In genomic region chr2:118759828-118760227, GRCm38 (mm10) we compare ENCODE assay signal across 7 mouse cellular contexts. TPM values are rescaled to one million over a fixed set of nuclear protein-coding genes. Genes with fewer than 3 reads are reported as not detected.
DNase-seq lines count a peak whose midpoint lies in the region; ATAC-seq and TF ChIP-seq lines count a peak whose summit lies in the region.

No protein-coding gene starts in this region.

- TF ChIP-seq POLR2A in ES-Bruce4 (IDR thresholded peaks at IDR 0.05; ENCODE audit: insufficient read depth, low read length), result no peak

- peak; percentile 33; the same call in 1 of the 2 replicates for ATAC-seq in hindbrain, postnatal 0 days
- peak; percentile 38; the same call in 1 of the 2 replicates for ATAC-seq in neural tube, embryonic 14.5 days (ENCODE audit: low read depth)

- H3K9ac ChIP-seq in ES-Bruce4 (ENCODE audit: low read depth, poor library complexity, severe bottlenecking), result no peak overlapping the region
- H3K9ac ChIP-seq in hindbrain, postnatal 0 days (replicated peaks; ENCODE audit: low read length), result no peak overlapping the region
- no peak overlapping the region for H3K9ac ChIP-seq in neural tube, embryonic 14.5 days (replicated peaks; ENCODE audit: low read depth, low read length)

- DNase-seq in CD4-positive helper T cell, adult 2 months (ENCODE audit: low read depth, low spot score), result peak; percentile 80
- peak; percentile 72 for DNase-seq in embryonic facial prominence, embryonic 10.5 days (ENCODE audit: low spot score)
- peak; percentile 85 for DNase-seq in hindbrain, postnatal 0 days (ENCODE audit: low spot score)
- peak; percentile 64 to 77 for DNase-seq in lung, adult 18-20 months
- no peak for DNase-seq in layer of hippocampus, adult 18-20 months (ENCODE audit: low spot score in 2 of 2)

- H3K4me3 ChIP-seq in ES-Bruce4 (ENCODE audit: low read depth, low read length), result no peak overlapping the region
- no peak overlapping the region for H3K4me3 ChIP-seq in embryonic facial prominence, embryonic 10.5 days
- H3K4me3 ChIP-seq in hindbrain, postnatal 0 days (ENCODE audit: low read length), result no peak overlapping the region
- H3K4me3 ChIP-seq in neural tube, embryonic 14.5 days (ENCODE audit: low read depth, low read length), result no peak overlapping the region

- no peaks in the 10 kb centered on the region for H3K9me3 ChIP-seq in ES-Bruce4 (replicated peaks; ENCODE audit: control insufficient read depth, insufficient read depth, low read length, poor library complexity, severe bottlenecking)
- H3K9me3 ChIP-seq in embryonic facial prominence, embryonic 10.5 days, result no peaks in the 10 kb centered on the region
- H3K9me3 ChIP-seq in hindbrain, postnatal 0 days (ENCODE audit: low read length), result no peaks in the 10 kb centered on the region
- no peaks in the 10 kb centered on the region for H3K9me3 ChIP-seq in neural tube, embryonic 14.5 days (ENCODE audit: control insufficient read depth, low read length)

- 11% methylated on average over 8 of the region's 8 CpGs for WGBS in embryonic facial prominence, embryonic 10.5 days
- 12% methylated on average over 8 of the region's 8 CpGs for WGBS in hindbrain, postnatal 0 days
- 14% methylated on average over 8 of the region's 8 CpGs for WGBS in neural tube, embryonic 14.5 days

- no peaks in the 10 kb centered on the region for H3K27me3 ChIP-seq in ES-Bruce4 (ENCODE audit: control insufficient read depth, insufficient read depth, low read length, poor library complexity, severe bottlenecking)
- peaks cover 84% of the 10 kb centered on the region for H3K27me3 ChIP-seq in embryonic facial prominence, embryonic 10.5 days (replicated peaks; ENCODE audit: low read depth, poor library complexity, severe bottlenecking)
- no peaks in the 10 kb centered on the region for H3K27me3 ChIP-seq in hindbrain, postnatal 0 days (ENCODE audit: insufficient read depth, low read length)
- no peaks in the 10 kb centered on the region for H3K27me3 ChIP-seq in neural tube, embryonic 14.5 days (ENCODE audit: control insufficient read depth, insufficient read depth, low read length)

- H3K4me2 ChIP-seq in hindbrain, postnatal 0 days (ENCODE audit: low read depth, low read length), result no peak overlapping the region
- H3K4me2 ChIP-seq in neural tube, embryonic 14.5 days (ENCODE audit: low read depth, low read length), result no peak overlapping the region

- no peak overlapping the region for H3K27ac ChIP-seq in ES-Bruce4 (ENCODE audit: insufficient read depth, low read length)
- no peak overlapping the region for H3K27ac ChIP-seq in embryonic facial prominence, embryonic 10.5 days (replicated peaks)
- no peak overlapping the region for H3K27ac ChIP-seq in hindbrain, postnatal 0 days
- H3K27ac ChIP-seq in neural tube, embryonic 14.5 days (ENCODE audit: low read depth, low read length), result no peak overlapping the region

- no peaks in the 10 kb centered on the region for H3K36me3 ChIP-seq in ES-Bruce4 (ENCODE audit: control insufficient read depth, insufficient read depth, low read length, poor library complexity, severe bottlenecking)
- no peaks in the 10 kb centered on the region for H3K36me3 ChIP-seq in embryonic facial prominence, embryonic 10.5 days (replicated peaks)
- no peaks in the 10 kb centered on the region for H3K36me3 ChIP-seq in hindbrain, postnatal 0 days (ENCODE audit: insufficient read depth, low read length)
- H3K36me3 ChIP-seq in neural tube, embryonic 14.5 days (ENCODE audit: control insufficient read depth, insufficient read depth, low read length), result no peaks in the 10 kb centered on the region

- H3K4me1 ChIP-seq in ES-Bruce4 (ENCODE audit: control insufficient read depth, insufficient read depth, low read length), result no peaks in the 10 kb centered on the region
- H3K4me1 ChIP-seq in embryonic facial prominence, embryonic 10.5 days, result peaks cover 40% of the 10 kb centered on the region
- peaks cover 23% of the 10 kb centered on the region for H3K4me1 ChIP-seq in hindbrain, postnatal 0 days (ENCODE audit: insufficient read depth, low read length)
- peaks cover 23% of the 10 kb centered on the region for H3K4me1 ChIP-seq in neural tube, embryonic 14.5 days (ENCODE audit: control insufficient read depth, insufficient read depth, low read length)

- no peak for TF ChIP-seq EP300 in ES-Bruce4 (IDR thresholded peaks at IDR 0.05; ENCODE audit: insufficient read depth, low read depth, low read length)

- TF ChIP-seq CTCF in ES-Bruce4 (IDR thresholded peaks at IDR 0.05; ENCODE audit: low read depth, low read length), result peak; percentile 79
- peak; percentile 79 for TF ChIP-seq CTCF in hindbrain, postnatal 0 days (IDR thresholded peaks at IDR 0.05; ENCODE audit: low read depth)

RNA-seq across cellular contexts. Expression of gene Ccdc9b, which starts 2.6 kb away (rescaled TPM):
- 0.38 and 0.51 TPM in 2 replicates for polyA plus RNA-seq in ES-Bruce4 (2011; ENCODE audit: insufficient read depth, insufficient read length, low read depth, missing spikeins)
- polyA plus RNA-seq in embryonic facial prominence, embryonic 10.5 days (2016; fragmentation: Nextera tagmentation; extraction: Ambion mirVana), result 0.29 and 0.41 TPM in 2 replicates
- total RNA-seq in hindbrain, postnatal 0 days (2014; rRNA removed), result 1.4 and 3.9 TPM in 2 replicates
- polyA plus RNA-seq in hindbrain, postnatal 0 days (2015; fragmentation: Nextera tagmentation; extraction: Ambion mirVana), result 0.70 and 0.84 TPM in 2 replicates
- 0.60 and 0.64 TPM in 2 replicates for polyA plus RNA-seq in neural tube, embryonic 14.5 days (2014; fragmentation: Nextera tagmentation; extraction: Ambion mirVana)
- 1 to 10 TPM; 6.5 to 6.7 TPM for total RNA-seq in layer of hippocampus, adult 18-20 months (2021)

RNA-seq across cellular contexts. Expression of gene Phgr1, which starts 12.7 kb away (rescaled TPM):
- not detected in 2 replicates for polyA plus RNA-seq in ES-Bruce4 (2011; ENCODE audit: insufficient read depth, insufficient read length, low read depth, missing spikeins)
- polyA plus RNA-seq in embryonic facial prominence, embryonic 10.5 days (2016; fragmentation: Nextera tagmentation; extraction: Ambion mirVana), result not detected in 2 replicates
- total RNA-seq in hindbrain, postnatal 0 days (2014; rRNA removed), result not detected in 2 replicates
- polyA plus RNA-seq in hindbrain, postnatal 0 days (2015; fragmentation: Nextera tagmentation; extraction: Ambion mirVana), result not detected in 2 replicates
- not detected in 2 replicates for polyA plus RNA-seq in neural tube, embryonic 14.5 days (2014; fragmentation: Nextera tagmentation; extraction: Ambion mirVana)
- total RNA-seq in layer of hippocampus, adult 18-20 months (2021), result not detected

RNA-seq across cellular contexts. Expression of gene Inafm2, which starts 14.3 kb away (rescaled TPM):
- polyA plus RNA-seq in ES-Bruce4 (2011; ENCODE audit: insufficient read depth, insufficient read length, low read depth, missing spikeins), result 3.6 and 3.8 TPM in 2 replicates
- polyA plus RNA-seq in embryonic facial prominence, embryonic 10.5 days (2016; fragmentation: Nextera tagmentation; extraction: Ambion mirVana), result 15.8 and 16.8 TPM in 2 replicates
- total RNA-seq in hindbrain, postnatal 0 days (2014; rRNA removed), result 19.8 and 21.1 TPM in 2 replicates
- polyA plus RNA-seq in hindbrain, postnatal 0 days (2015; fragmentation: Nextera tagmentation; extraction: Ambion mirVana), result 18.9 TPM in 2 replicates
- polyA plus RNA-seq in neural tube, embryonic 14.5 days (2014; fragmentation: Nextera tagmentation; extraction: Ambion mirVana), result 29.4 and 32.3 TPM in 2 replicates
- 10 to 100 TPM; 71.4 to 77.5 TPM for total RNA-seq in layer of hippocampus, adult 18-20 months (2021)

RNA-seq across cellular contexts. Expression of gene Disp2, which starts 19.7 kb away (rescaled TPM):
- not detected in 2 replicates for polyA plus RNA-seq in ES-Bruce4 (2011; ENCODE audit: insufficient read depth, insufficient read length, low read depth, missing spikeins)
- 1.2 and 1.4 TPM in 2 replicates for polyA plus RNA-seq in embryonic facial prominence, embryonic 10.5 days (2016; fragmentation: Nextera tagmentation; extraction: Ambion mirVana)
- 175 and 188 TPM in 2 replicates for total RNA-seq in hindbrain, postnatal 0 days (2014; rRNA removed)
- polyA plus RNA-seq in hindbrain, postnatal 0 days (2015; fragmentation: Nextera tagmentation; extraction: Ambion mirVana), result 56.4 and 70.4 TPM in 2 replicates
- 59.4 and 66.8 TPM in 2 replicates for polyA plus RNA-seq in neural tube, embryonic 14.5 days (2014; fragmentation: Nextera tagmentation; extraction: Ambion mirVana)
- total RNA-seq in layer of hippocampus, adult 18-20 months (2021), result 100 to 1,000 TPM; 261 to 266 TPM

RNA-seq across cellular contexts. Expression of gene Plcb2, which starts 31.6 kb away (rescaled TPM):
- polyA plus RNA-seq in ES-Bruce4 (2011; ENCODE audit: insufficient read depth, insufficient read length, low read depth, missing spikeins), result not detected in 2 replicates
- 0.41 and 0.44 TPM in 2 replicates for polyA plus RNA-seq in embryonic facial prominence, embryonic 10.5 days (2016; fragmentation: Nextera tagmentation; extraction: Ambion mirVana)
- 1.7 and 4.5 TPM in 2 replicates for total RNA-seq in hindbrain, postnatal 0 days (2014; rRNA removed)
- 0.61 and 0.69 TPM in 2 replicates for polyA plus RNA-seq in hindbrain, postnatal 0 days (2015; fragmentation: Nextera tagmentation; extraction: Ambion mirVana)
- 0.57 and 0.88 TPM in 2 replicates for polyA plus RNA-seq in neural tube, embryonic 14.5 days (2014; fragmentation: Nextera tagmentation; extraction: Ambion mirVana)
- 1 to 10 TPM; 2.2 to 2.5 TPM for total RNA-seq in layer of hippocampus, adult 18-20 months (2021)

Comparison
In these comparisons a context has a peak if more than half of its experiments do, and no peak if none do; other contexts are left out.
1. DNase-seq: peak in CD4-positive helper T cell, adult 2 months (single experiment), embryonic facial prominence, embryonic 10.5 days (single experiment), hindbrain, postnatal 0 days (single experiment) and lung, adult 18-20 months (2 of 2); none in layer of hippocampus, adult 18-20 months (0 of 2).